Mouse (Mus musculus): Measurements from ENCODE around the gene Lrrtm4.

Lrrtm4 gene

GRCm38 (mm10) chr6:80331751-80332150 is 313.1 kb downstream of the Lrrtm4 start:
- no peak for DNase-seq

- no peak for DNase-seq
These were observed 333.6 kb downstream of the Lrrtm4 start for GRCm38 (mm10) chr6:80352307-80352706.

- no peak for DNase-seq
These were observed 338.4 kb downstream of the Lrrtm4 start for GRCm38 (mm10) chr6:80357092-80357491.

GRCm38 (mm10) chr6:80363593-80363992 is 344.9 kb downstream of the Lrrtm4 start:
- no peak for DNase-seq

GRCm38 (mm10) chr6:80366532-80366931 is 347.9 kb downstream of the Lrrtm4 start:
- no peak for DNase-seq

- no peak for DNase-seq
These were observed 370.9 kb downstream of the Lrrtm4 start for GRCm38 (mm10) chr6:80389571-80389970.

GRCm38 (mm10) chr6:80406757-80407156 is 388.1 kb downstream of the Lrrtm4 start:
- no peak for DNase-seq

GRCm38 (mm10) chr6:80440135-80440534 is 421.5 kb downstream of the Lrrtm4 start:
- DNase-seq = no peak

- DNase-seq = no peak
These were observed 451.9 kb downstream of the Lrrtm4 start for GRCm38 (mm10) chr6:80470546-80470945.

- no peak for DNase-seq
These were observed 457.5 kb downstream of the Lrrtm4 start for GRCm38 (mm10) chr6:80476153-80476552.

- no peak for DNase-seq
These were observed 526.3 kb downstream of the Lrrtm4 start for GRCm38 (mm10) chr6:80545017-80545416.

- no peak for DNase-seq
These were observed 531.2 kb downstream of the Lrrtm4 start for GRCm38 (mm10) chr6:80549907-80550306.

GRCm38 (mm10) chr6:80553398-80553797 is 534.7 kb downstream of the Lrrtm4 start:
- no peak for DNase-seq

GRCm38 (mm10) chr6:80554991-80555390 is 536.3 kb downstream of the Lrrtm4 start:
- no peak for DNase-seq

- DNase-seq = no peak
These were observed 558.5 kb downstream of the Lrrtm4 start for GRCm38 (mm10) chr6:80577227-80577626.

- DNase-seq = no peak
These were observed 563.5 kb downstream of the Lrrtm4 start for GRCm38 (mm10) chr6:80582225-80582624.

GRCm38 (mm10) chr6:80589776-80590175 is 571.1 kb downstream of the Lrrtm4 start:
- no peak for DNase-seq

GRCm38 (mm10) chr6:80619508-80619907 is 600.8 kb downstream of the Lrrtm4 start:
- DNase-seq = no peak

- no peak for DNase-seq
These were observed 604.1 kb downstream of the Lrrtm4 start for GRCm38 (mm10) chr6:80622676-80623334.

GRCm38 (mm10) chr6:80625509-80625908 is 606.8 kb downstream of the Lrrtm4 start:
- no peak for DNase-seq

- no peak for DNase-seq
These were observed 644.1 kb downstream of the Lrrtm4 start for GRCm38 (mm10) chr6:80662729-80663128.

GRCm38 (mm10) chr6:80664039-80664438 is 645.4 kb downstream of the Lrrtm4 start:
- DNase-seq = no peak

GRCm38 (mm10) chr6:80704183-80704582 is 685.5 kb downstream of the Lrrtm4 start:
- DNase-seq = no peak

GRCm38 (mm10) chr6:80720468-80720867 is 701.8 kb downstream of the Lrrtm4 start:
- DNase-seq = no peak

- no peak for DNase-seq
These were observed 714.7 kb downstream of the Lrrtm4 start for GRCm38 (mm10) chr6:80733416-80733815.
